Mouse (Mus musculus) kidney, postnatal 0 days (tissue): ENCODE measurements around the gene Papolb. TPM values are rescaled to one million over a fixed set of nuclear protein-coding genes. Genes with fewer than 3 reads are reported as not detected.

Source experiments
- ATAC-seq: fragments of 200-750 bp; cut with Nextera tagmentation; replicated peaks from 2 replicates; pipeline ENCODE4 v1.8.0; 2017; ENCODE audit warnings: low read depth, moderate number of reproducible peaks, moderate TSS enrichment, moderate library complexity; ENCODE audit not compliant: low FRiP score
- DNase-seq: peaks from one replicate; pipeline ENCODE4 v3.0.0-alpha.2; 2016; ENCODE audit warnings: low spot score
- H3K27ac ChIP-seq: fragments of 300-500 bp; sonication (generic); 2 replicates; pipeline ENCODE4 v1.5.1; 2014; ENCODE audit warnings: mild to moderate bottlenecking
- H3K27me3 ChIP-seq: fragments of 300-500 bp; sonication (generic); 2 replicates; pipeline ENCODE4 v1.6.1; 2014; ENCODE audit warnings: low read length, mixed read lengths; ENCODE audit not compliant: insufficient read depth
- H3K36me3 ChIP-seq: fragments of 300-500 bp; sonication (generic); 2 replicates; pipeline ENCODE4 v1.6.1; 2014; ENCODE audit warnings: low read length, mixed read lengths; ENCODE audit not compliant: insufficient read depth
- H3K4me1 ChIP-seq: fragments of 300-500 bp; sonication (generic); replicated peaks from 2 replicates; pipeline ENCODE4 v1.6.1; 2014; ENCODE audit warnings: antibody characterized with exemption, low read length, mixed read lengths; ENCODE audit not compliant: insufficient read depth
- H3K4me2 ChIP-seq: fragments of 300-500 bp; sonication (generic); 2 replicates; pipeline ENCODE4 v1.6.1; 2014; ENCODE audit warnings: mild to moderate bottlenecking, low read length, moderate library complexity, mixed read lengths
- H3K4me3 ChIP-seq: fragments of 300-500 bp; sonication (generic); replicated peaks from 2 replicates; pipeline ENCODE4 v1.5.1; 2014; ENCODE audit warnings: low read depth, low read length
- H3K9ac ChIP-seq: fragments of 300-500 bp; sonication (generic); 2 replicates; pipeline ENCODE4 v1.6.1; 2014; ENCODE audit warnings: low read depth, low read length
- H3K9me3 ChIP-seq: fragments of 300-500 bp; sonication (generic); replicated peaks from 2 replicates; pipeline ENCODE4 v1.6.1; 2016; ENCODE audit warnings: low read length, inconsistent platforms, mixed read lengths
- CTCF ChIP-seq: IDR thresholded peaks from 2 replicates; pipeline ENCODE4 v1.5.1; 2016; ENCODE audit warnings: antibody characterized with exemption, low read depth, mild to moderate bottlenecking, moderate library complexity
- WGBS: fragments of 180-500 bp; shearing (Covaris S2); extraction: QIAGEN DNeasy Blood & Tissue Kit; methylation state at CpG from one replicate; pipeline ENCODE4 v1.1.7; 2014; 5-methylcytosine and 5-hydroxymethylcytosine counted together
- polyA plus RNA-seq: library from polyadenylated mRNA; unstranded; fragments of >200 nt; fragmentation: Nextera tagmentation; extraction: Ambion mirVana; gene quantifications from 2 replicates; pipeline ENCODE4 v1.2.1, GENCODE M21; 2015

Papolb gene
- polyA plus RNA-seq, 1 experiment from 2014 or later, result 0.14 TPM

GRCm38 (mm10) chr5:142557397-142558067 is 27.7 kb upstream of the Papolb start:
- Histone ChIP-seq H3K27me3 (no peaks in the 10 kb centered on the region), H3K27ac (no peak overlapping the region), H3K9ac (no peak overlapping the region), H3K36me3 (no peaks in the 10 kb centered on the region), H3K4me2 (no peak overlapping the region), H3K4me1 (no peaks in the 10 kb centered on the region), H3K4me3 (no peak overlapping the region), H3K9me3 (no peaks in the 10 kb centered on the region)
- WGBS, result 21% methylated on average over 16 of the region's 21 CpGs
- DNase-seq (peak; percentile 70), ATAC-seq (no peak)
- peak; percentile 76 for TF ChIP-seq CTCF

- no peaks in the 10 kb centered on the region for H3K4me1 ChIP-seq
- DNase-seq (no peak), ATAC-seq (no peak)
- 89% methylated on average over 4 of the region's 4 CpGs for WGBS
- H3K4me2 ChIP-seq, result no peak overlapping the region
- no peaks in the 10 kb centered on the region for H3K9me3 ChIP-seq
- H3K4me3 ChIP-seq, result no peak overlapping the region
- no peak overlapping the region for H3K9ac ChIP-seq
- H3K27ac ChIP-seq, result no peak overlapping the region
- TF ChIP-seq CTCF, result no peak
- no peaks in the 10 kb centered on the region for H3K27me3 ChIP-seq
- no peaks in the 10 kb centered on the region for H3K36me3 ChIP-seq
Observed at GRCm38 (mm10) chr5:142556721-142557120, 26.8 kb upstream of the Papolb start.

GRCm38 (mm10) chr5:142555866-142556265 is 26.0 kb upstream of the Papolb start:
- 80% methylated on average over 5 of the region's 5 CpGs for WGBS
- DNase-seq, result no peak
- no peaks in the 10 kb centered on the region for H3K27me3 ChIP-seq
- ATAC-seq, result no peak
- H3K9ac ChIP-seq, result no peak overlapping the region
- TF ChIP-seq CTCF, result no peak
- no peaks in the 10 kb centered on the region for H3K9me3 ChIP-seq
- no peak overlapping the region for H3K27ac ChIP-seq
- no peaks in the 10 kb centered on the region for H3K36me3 ChIP-seq
- H3K4me1 ChIP-seq, result no peaks in the 10 kb centered on the region
- H3K4me3 ChIP-seq, result no peak overlapping the region
- no peak overlapping the region for H3K4me2 ChIP-seq

GRCm38 (mm10) chr5:142550706-142551652 is 21.1 kb upstream of the Papolb start, which contains the start of gene Radil:
Gene Radil, minus strand, starts transcription at chr5:142551098.
- TF ChIP-seq CTCF, result peak; percentile 90
- ATAC-seq, result peak; percentile 93
- Histone ChIP-seq H3K36me3 (no peaks in the 10 kb centered on the region), H3K9me3 (no peaks in the 10 kb centered on the region), H3K4me2 (peak within 1 kb of the TSS; percentile 99), H3K9ac (peak within 1 kb of the TSS; percentile 51; the same call in 1 of the 2 replicates), H3K4me3 (peak within 1 kb of the TSS; percentile 59), H3K27ac (0 out of 2 replicates have a peak within 1 kb of the TSS, but pooled peaks have one; percentile 19), H3K27me3 (no peaks in the 10 kb centered on the region), H3K4me1 (peaks cover 9% of the 10 kb centered on the region; the same call in 1 of the 2 replicates)
- 2% methylated on average over 79 of the region's 80 CpGs for WGBS
- peak; percentile 99 for DNase-seq

GRCm38 (mm10) chr5:142549961-142550705 is 20.3 kb upstream of the Papolb start:
- H3K27me3 ChIP-seq, result no peaks in the 10 kb centered on the region
- ATAC-seq (peak; percentile 47; the same call in 1 of the 2 replicates), DNase-seq (peak; percentile 83)
- peak overlapping the region; percentile 59 for H3K4me3 ChIP-seq
- peak overlapping the region; percentile 51; the same call in 1 of the 2 replicates for H3K9ac ChIP-seq
- WGBS, result 2% methylated on average over 31 of the region's 31 CpGs
- no peaks in the 10 kb centered on the region for H3K9me3 ChIP-seq
- no peak for TF ChIP-seq CTCF
- H3K4me1 ChIP-seq, result peaks cover 11% of the 10 kb centered on the region; the same call in 1 of the 2 replicates
- peak overlapping the region; percentile 99 for H3K4me2 ChIP-seq
- H3K27ac ChIP-seq, result 0 out of 2 replicates have a peak overlapping the region, but pooled peaks have one; percentile 19
- no peaks in the 10 kb centered on the region for H3K36me3 ChIP-seq
